Mouse (Mus musculus): ENCODE data around the gene Pcbp2. TPM values are rescaled to one million over a fixed set of nuclear protein-coding genes. Genes with fewer than 3 reads are reported as not detected.

Pcbp2 gene
- total RNA-seq, 2 experiments from 2014 or later = 152 to 749 TPM

DNA sequence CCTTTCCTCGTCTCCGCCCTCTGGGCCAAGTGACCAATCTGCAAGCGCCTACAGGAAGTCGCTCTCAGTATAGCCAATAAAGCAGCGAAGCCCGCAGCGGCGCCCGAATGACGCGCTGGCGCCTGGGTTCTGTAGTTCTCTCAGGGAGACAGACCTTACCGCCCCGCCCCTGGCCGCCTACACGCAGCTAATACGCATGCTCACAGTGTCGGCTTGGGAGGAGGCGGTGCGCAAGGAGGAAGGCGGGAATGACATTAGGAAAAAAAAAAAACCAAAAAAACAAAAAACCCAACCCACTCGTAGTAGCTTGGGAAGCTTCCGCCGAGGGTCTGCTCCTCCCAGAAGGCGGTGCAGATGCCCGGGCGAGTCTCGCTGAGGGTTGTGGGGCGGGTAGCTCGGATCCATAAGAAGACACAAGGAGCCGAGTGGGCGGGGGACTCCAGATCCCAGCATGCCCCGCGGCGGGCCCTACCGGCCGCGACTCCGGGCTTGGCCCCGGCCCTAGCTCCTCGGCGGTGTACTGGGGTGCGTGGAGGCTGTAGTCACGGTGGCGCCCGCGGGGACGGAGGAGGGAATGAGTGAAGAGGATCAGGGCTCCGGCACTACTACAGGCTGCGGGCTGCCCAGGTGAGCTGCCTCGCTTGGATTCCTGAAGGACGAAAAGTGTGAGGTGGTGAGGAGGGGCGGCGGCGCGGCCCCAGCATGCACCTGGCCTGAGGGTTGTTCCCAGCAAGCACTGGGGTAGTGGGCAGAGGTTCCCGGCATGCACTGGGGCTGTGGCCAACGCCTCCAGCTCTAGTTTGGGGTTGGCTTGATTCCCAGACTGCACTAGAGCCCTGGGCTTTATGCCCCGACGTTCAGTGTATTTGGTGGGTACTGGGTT, 47.9 kb downstream of the Pcbp2 start, which contains the start of gene Tarbp2:
TSS of gene Tarbp2 (plus strand) at position 217 of the 883 bp plus-strand sequence.
- peak; percentile 85 for ATAC-seq (replicated peaks; ENCODE audit: low FRiP score, low TSS enrichment, poor library complexity, severe bottlenecking)

DNA sequence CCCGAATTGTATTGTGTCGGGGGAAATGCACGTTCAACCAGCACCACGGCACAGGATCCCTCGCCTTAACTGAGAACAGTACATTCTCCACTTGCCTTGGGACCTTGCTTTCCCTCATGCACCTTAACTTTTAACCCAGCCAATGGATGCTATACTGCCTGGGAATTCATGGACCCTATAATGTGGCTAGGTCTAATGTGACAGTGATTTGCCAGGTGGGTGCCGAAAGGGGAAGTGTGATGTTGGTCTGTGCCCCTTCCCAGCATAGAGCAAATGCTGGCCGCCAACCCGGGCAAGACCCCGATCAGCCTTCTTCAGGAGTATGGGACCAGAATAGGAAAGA, 48.5 kb downstream of the Pcbp2 start:
- ATAC-seq (replicated peaks; ENCODE audit: low FRiP score, low TSS enrichment, poor library complexity, severe bottlenecking) = 0 out of 2 replicates have a peak, but pooled peaks have one; percentile 0

DNA sequence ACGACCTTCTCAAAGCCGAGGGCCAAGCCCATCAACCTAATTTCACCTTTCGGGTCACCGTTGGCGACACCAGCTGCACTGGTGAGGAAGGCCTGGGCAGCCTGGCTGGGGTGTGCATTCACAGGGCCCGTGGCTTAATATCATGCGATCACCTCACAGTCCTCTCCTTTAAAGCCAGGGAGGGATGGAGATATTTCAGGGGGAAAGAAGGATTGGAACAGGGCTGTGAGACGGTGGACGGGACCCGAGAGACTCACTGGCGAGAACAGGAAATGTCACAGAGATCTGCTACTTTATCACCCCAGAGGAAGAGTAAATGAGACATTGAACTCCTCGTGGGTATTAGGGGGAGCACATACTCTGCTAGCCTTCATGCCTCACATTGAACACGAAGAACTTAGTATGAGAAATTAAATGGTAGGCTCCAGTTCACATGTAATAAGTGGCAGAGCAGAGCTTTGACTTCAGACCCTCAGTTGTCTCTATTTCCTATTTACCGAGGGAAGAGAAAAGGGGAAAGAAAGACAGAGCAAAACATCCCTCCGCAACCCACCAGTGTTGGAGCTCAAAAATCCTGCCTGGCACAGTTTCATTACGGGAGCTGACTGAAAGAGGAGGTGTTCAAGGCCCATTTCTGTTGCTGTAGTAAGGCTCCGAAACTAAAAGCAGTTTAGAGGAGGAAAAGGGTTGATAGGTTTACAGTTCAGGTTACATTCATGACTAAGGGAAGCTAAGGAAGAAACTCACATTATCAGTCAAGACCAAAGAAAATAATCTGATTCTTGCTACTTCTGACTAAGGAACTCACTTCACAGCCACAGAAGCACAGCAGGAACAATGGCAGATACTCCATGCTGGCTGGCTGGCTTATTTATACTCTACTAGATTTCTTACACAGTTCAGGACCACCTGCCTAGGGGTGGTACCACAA, 49.1 kb downstream of the Pcbp2 start:
- no peak for ATAC-seq (replicated peaks; ENCODE audit: low FRiP score, low TSS enrichment, poor library complexity, severe bottlenecking)

DNA sequence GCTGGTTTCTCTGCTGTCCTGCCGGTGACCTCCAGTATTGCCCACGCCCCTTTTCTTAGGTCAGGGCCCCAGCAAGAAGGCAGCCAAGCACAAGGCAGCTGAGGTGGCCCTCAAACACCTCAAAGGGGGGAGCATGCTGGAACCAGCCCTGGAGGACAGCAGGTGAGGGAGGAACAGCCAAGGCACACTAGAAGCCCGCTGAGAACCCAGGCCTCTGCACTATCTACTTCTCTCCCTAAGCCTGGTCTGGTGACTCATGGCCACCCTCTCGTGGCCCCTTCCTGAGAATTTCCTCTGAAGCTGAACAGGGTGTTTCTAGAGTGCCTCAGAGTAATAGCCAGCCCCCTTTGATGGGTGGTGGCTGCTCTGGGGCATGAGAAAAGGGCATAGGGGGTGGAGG, 50.1 kb downstream of the Pcbp2 start:
- ATAC-seq (replicated peaks; ENCODE audit: low FRiP score, low TSS enrichment, poor library complexity, severe bottlenecking) = no peak

DNA sequence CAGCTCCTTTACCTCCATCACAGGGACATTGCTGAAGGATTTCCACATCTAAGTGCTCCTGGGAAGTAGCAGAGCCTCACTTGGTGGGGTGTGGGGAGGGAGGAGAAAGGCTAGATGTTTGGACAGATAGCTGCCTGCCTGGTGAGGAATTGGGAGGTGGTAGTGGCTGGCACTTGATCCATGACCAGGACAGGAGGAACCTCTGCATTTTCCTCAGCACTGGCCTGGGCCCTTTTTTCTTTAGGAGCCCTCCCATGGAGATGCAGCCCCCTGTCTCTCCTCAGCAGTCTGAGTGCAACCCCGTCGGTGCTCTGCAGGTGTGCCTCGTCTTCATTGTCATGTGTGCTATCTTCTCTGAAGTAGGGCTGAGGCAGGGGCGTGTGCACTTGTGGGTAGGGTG, 51.1 kb downstream of the Pcbp2 start:
- no peak for ATAC-seq (replicated peaks; ENCODE audit: low FRiP score, low TSS enrichment, poor library complexity, severe bottlenecking)

DNA sequence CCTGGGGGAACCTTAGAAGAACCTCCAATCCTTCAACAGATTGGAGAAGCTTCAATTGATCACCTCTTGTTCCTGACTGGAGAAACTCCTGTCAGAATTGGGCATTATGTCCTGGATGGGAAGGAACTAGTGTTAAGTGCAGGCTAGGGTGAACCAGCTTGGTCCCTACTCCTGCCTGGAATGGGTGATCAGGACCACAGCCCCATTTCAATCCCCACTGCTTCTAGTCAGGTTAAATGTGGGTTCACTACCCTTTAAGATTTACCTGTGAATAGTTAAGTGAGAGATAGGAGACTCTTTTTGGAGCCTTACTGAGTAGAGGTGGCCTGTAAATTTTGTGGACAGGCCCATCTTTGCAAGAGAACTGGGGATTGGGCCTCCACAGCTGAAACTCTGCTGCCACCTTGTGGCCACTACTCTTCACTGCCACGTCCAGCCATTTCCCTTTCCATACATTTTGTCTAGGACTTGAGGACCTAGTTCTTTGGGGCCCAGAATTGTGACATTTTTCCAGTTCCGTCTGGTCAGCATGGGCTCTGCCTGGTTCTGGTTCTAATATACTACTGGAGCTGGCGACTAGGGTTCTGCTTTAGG, 54.6 kb downstream of the Pcbp2 start, which contains the start of gene Npff:
TSS of gene Npff (minus strand) at position 51 of the 594 bp plus-strand sequence.
- ATAC-seq (replicated peaks; ENCODE audit: low FRiP score, low TSS enrichment, poor library complexity, severe bottlenecking) = peak; percentile 68

DNA sequence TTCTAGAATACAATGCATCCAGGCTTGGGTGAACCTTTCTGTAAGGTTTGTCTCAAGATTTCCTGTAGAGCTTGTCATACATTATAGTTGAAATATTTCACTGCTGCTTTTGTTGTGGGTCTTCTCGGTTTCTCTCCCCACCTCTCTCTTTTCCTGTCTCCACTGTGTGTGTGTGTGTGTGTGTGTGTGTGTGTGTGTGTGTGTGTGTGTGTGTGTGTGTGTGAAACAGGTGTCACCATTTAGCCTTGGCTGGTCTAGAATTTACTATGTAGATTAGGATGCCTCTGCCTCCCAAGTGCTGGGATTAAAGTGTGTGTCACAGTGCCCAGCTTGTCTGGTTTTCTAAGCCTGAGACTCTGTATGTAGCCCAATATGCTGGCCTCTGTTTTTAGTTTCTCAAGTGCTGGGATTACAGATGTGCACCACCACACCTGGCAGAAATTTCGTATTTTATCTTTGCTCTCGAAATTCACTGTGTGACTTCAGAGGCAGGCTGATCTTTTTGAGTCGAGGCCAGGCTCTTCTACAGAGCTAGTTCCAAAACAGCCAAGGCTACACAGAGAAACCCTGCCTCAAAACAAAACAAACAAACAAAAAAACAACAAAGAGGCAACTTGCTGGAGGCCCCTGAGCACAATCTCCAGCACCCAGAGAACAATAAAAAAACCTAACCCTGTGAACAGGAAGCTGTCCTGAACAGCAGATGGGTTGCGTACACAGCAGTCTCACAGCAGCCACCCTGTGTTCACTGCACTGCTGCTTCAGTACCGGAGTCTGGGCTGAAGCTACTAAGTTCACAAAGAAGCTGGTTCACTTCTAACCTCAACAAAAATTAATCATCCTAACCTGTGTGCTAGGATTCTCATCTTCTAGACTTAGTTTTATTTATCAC, 56.0 kb downstream of the Pcbp2 start:
- ATAC-seq (replicated peaks; ENCODE audit: low FRiP score, low TSS enrichment, poor library complexity, severe bottlenecking) = no peak

DNA sequence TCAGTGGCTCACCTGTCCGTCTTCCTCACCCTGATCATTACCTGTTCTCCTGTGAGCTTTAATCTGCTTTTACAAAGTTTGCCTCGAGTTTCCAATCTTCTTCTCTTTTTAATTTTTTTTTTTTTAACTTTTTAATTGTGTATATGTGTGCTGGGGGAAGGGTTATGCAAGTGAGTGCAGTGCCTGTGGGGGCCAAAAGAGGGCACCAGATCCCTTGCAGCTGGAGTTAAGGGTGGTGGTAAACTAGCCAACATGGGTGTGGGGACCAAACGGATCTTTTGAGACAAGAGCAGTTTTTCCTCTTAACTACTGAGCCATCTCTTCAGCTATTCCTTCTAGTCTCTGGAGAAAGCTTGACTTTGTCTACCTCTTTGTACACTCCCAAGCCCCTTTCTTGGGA, 57.6 kb downstream of the Pcbp2 start:
- no peak for ATAC-seq (replicated peaks; ENCODE audit: low FRiP score, low TSS enrichment, poor library complexity, severe bottlenecking)

DNA sequence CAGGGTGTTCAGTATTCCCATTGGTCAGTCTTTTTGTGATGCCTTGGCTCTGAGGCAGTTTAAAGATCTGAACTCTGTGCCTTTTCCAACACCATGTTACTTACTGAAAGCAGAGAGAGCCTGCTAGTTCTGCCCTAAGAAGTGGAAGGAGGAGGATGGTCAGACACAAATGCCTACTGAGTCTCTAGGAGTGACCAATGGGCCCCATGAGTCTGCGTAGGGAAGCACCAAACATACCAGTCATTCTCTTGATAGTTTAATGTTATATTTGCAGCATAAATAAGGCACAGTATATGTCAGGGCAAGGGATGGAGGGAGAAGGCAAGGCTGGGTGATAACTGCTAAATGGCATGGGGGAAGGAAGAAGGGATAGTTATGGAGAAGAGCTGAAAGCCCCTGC, 58.1 kb downstream of the Pcbp2 start:
- no peak for ATAC-seq (replicated peaks; ENCODE audit: low FRiP score, low TSS enrichment, poor library complexity, severe bottlenecking)

DNA sequence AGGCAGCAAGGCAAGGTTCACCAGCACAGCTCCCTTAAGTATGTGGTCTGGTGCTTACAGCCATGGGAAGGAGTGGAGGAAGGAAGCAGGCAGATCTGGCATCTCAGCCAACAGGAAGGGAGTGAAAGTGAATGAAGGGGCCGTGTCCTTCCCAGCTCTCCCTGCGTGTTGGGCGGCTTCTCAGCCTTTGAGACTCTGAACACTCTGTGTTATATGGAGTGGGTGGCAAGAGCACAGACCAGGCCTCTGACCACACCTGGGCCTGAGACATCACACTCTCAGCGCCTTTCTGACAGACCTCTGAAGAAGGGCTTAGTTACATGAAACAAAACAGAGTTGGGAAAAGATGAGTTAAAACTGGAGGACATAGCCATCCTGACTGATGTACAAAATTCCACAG, 60.2 kb downstream of the Pcbp2 start:
- no peak for ATAC-seq (replicated peaks; ENCODE audit: low FRiP score, low TSS enrichment, poor library complexity, severe bottlenecking)

DNA sequence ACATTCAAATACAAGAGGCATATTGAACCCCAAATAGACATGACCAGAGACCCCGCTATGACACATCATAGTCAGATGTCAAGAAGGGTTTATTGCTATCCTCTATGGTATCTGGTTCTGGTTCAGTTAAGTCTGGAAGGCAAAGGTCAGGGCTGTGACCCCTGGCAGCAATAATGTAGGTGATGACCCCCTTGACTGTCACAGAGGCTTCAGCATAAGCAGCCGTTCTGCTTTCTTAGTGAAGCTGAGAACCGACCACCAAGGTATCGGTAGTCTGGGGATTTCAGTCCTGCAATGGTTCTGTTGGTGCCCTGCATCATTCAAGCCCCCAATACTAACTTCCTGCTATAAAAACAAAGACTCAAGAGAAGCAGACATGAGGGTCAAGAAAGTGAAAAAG, 61.2 kb downstream of the Pcbp2 start:
- ATAC-seq (replicated peaks; ENCODE audit: low FRiP score, low TSS enrichment, poor library complexity, severe bottlenecking) = no peak

DNA sequence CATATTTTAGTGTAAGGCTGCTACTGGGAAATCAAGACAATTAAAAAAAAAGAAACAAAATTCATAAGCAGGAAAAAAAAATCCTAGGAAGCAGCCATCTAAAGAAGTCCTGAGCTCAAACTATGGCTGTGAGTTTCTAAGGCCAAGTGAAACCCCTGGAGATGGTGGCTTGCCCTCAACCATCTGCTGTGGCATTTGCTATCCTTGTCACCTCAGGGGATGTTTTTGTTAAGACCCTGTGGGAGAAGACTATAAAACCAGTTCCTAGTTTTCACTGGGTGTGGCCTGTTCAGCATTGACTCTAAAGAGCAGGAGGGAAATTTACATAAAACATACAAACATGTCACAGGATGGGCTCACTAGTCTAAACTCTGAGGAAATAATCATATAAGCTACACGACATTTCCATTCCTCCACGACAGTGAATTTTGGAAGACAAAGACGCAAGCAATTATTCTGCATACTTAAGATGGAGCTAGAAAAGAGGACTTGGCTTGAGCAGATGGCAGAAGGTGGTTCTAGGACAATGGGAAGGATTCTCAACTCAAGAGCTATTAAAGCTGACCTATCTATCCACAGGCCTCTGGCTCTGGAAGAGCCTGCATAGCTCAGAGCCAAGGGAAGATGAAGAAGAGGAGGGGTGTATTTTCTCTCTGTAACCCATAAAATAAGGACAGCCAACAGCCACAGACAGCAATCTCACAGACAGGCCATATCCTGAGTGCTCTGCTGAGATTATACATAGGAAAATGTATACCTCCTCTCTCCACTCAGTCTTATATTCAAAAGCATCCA, 62.0 kb downstream of the Pcbp2 start:
- ATAC-seq (replicated peaks; ENCODE audit: low FRiP score, low TSS enrichment, poor library complexity, severe bottlenecking) = no peak

DNA sequence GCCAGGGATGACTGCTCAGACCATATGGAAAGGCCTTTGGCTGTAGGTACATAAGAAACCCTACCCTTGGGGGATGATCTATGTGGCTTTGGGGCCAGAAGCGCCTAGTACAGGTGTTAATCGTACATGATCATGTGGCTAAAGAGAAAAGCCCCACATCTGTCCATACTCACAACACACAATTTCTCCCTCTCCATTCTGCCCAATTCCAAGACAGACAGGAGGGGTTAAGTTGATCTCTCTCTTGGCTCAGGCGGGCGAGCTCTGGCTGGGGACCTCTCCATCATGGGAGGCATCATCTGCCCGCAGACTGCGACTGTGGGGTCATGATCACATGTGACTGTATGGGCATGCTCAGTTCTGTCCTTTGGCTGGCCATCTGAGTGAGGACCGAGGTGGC, 63.6 kb downstream of the Pcbp2 start:
- ATAC-seq (replicated peaks; ENCODE audit: low FRiP score, low TSS enrichment, poor library complexity, severe bottlenecking) = no peak

DNA sequence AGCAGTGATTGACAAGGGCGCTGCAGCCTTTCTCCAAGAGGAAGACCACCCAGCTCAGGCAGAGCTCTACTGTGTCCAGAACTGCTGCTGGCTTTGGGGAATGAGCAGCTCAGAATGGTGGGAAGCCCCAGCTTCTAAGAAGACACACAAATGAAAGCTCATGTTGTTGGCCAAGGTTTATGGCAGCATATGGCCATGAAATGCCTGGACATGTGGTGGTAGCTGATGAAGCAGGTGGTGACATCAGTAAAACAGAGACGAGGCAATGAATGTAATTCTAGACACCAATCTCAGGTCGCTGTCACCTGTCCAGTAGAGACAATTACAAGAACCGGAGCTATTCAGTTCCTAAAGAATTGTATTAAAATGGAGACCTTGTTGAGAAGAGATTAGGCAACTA, 74.5 kb downstream of the Pcbp2 start:
- no peak for ATAC-seq (replicated peaks; ENCODE audit: low FRiP score, low TSS enrichment, poor library complexity, severe bottlenecking)

DNA sequence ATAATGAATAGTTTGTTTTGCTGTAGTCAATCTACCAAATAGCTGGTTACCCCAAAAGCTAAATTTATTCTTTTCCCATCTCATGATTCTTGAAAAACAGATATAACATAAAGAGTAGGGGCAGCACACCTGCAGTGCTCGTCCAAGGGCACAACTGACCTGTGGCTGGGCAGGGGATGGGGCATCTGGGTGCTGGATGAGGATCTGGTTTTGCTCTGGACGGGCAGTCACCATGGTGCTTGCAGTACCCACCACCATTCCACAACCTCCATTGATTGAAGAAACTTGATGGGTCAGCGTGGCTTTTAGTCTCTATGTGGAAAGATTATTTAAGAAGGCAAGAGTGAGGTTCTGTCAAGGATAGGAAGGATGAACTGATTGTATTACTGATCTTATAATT, 75.9 kb downstream of the Pcbp2 start:
- no peak for ATAC-seq (replicated peaks; ENCODE audit: low FRiP score, low TSS enrichment, poor library complexity, severe bottlenecking)

DNA sequence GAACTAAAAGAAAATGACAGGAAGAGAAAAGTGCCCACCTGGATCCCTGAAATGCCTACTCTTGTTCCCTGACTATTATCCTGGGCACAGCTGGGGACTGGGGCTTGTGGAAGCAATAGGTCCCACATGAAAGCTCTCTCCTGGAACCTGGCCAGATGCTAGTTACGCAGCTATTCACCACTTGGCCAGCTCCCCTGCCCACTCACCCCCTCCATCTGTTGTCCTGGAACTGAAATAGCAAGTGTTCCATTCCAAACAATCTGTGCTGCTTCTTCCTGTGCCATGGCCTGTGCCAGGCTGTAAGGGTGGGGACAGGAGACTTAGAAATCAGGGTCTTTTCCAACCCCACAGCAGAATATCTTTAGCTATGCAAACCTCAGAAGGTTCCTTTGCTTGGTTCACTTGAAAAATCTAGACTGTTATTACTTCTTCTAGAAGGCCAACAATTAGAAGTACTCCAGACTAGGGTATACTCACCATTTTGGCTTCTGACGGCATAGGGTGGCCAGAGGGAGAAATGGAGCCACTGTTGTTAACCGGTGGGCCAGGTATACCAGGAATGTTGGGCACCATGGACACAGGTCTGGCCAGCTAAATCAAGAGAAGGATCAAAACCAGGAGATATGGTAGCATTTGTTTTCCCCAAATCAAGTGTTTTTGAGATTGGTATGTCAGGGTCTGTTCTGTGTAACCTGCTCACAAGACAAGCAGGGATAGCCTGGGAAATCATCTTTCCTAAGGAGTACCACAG, 76.5 kb downstream of the Pcbp2 start:
- no peak for ATAC-seq (replicated peaks; ENCODE audit: low FRiP score, low TSS enrichment, poor library complexity, severe bottlenecking)

DNA sequence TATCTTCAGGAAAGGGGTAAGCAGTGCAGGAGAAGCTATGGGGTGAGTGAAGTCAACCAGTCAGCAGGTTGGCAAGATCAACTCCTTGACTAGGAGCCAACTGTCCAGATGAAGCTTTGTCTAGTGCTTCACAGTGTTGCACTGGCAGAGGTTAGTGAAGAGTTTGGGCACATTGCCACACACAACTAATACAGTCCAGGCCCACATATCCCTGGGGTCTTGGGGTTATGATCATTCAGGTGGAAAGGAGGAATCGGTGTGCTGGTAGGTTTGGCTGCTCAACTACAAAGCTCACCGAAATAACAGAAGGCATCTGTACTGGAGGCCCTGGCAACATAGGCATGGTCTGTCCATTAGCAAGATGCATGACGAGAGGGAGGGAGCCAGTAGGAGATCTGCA, 77.1 kb downstream of the Pcbp2 start:
- ATAC-seq (replicated peaks; ENCODE audit: low FRiP score, low TSS enrichment, poor library complexity, severe bottlenecking) = no peak

Data from megakaryocyte-erythroid progenitor cell, adult 5-6 weeks (primary cell).